Mouse (Mus musculus) layer of hippocampus, postnatal 36 days (tissue): Measurements from ENCODE around the gene Klf8. TPM values are rescaled to one million over a fixed set of nuclear protein-coding genes. Genes with fewer than 3 reads are reported as not detected.

ENCODE experiments used
- DNase-seq, 2 experiments: peaks; one replicate each; pipeline ENCODE4 v3.0.0; 2022
- total RNA-seq, 2 experiments: library from RNA; stranded (reverse); gene quantifications; 2 replicates each; pipeline ENCODE4 v1.2.3; 2021

Gene Klf8
- total RNA-seq, 2 experiments from 2014 or later: 4.0 to 4.2 TPM

DNA sequence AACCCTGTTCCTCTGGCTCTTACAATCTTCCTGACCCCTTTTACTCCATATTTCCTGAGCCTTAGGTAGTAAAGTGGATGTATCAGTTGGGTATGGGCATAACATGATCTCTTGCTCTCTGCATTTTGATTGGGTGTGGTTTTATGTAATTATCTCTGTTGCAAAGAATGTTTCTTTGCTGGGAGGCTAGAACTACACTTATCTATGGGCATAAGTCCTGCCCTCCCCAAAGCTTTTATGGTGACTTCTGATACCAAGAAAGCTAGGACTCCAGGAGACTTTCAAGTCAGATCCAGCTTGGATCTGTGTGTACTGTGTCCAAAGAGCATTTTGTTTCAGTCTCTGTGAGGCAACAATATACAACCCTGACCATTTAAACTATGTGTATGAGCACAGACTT lies 202.3 kb downstream of the Klf8 start:
- no peak for DNase-seq

DNA sequence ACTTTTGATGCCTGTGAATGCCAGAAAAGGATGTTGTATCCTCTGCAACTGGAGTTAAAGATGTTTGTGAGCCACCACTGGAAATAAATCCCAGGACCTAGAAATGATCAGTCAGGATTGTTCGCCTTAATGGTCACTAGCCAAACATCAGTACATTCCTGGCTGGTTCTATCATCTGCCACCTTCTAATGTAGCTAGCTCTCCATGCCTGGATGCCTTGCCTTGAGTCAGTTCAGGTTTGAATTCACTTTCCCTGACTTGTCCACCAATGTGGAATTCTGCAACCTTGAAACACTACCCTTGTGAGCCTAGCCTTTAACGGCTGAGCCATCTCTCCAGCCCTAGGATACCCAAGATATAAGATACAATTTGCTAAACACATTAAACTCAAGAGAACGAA lies 202.8 kb downstream of the Klf8 start:
- DNase-seq: no peak

Other genes starting within 250 kb of the Klf8 start
- 1 to 10 TPM; 2.3 to 3.1 TPM for gene Usp51, start 231.0 kb upstream of the Klf8 start, total RNA-seq
- gene Mageh1, start 199.9 kb upstream of the Klf8 start, total RNA-seq: 10 to 100 TPM; 51.4 to 60.7 TPM
- under 1 TPM; 0.30 to 0.55 TPM for gene Foxr2, start 118.7 kb upstream of the Klf8 start, total RNA-seq
- gene Rragb, start 97.5 kb upstream of the Klf8 start, total RNA-seq: 100 to 1,000 TPM in 1 of 2 experiments, 10 to 100 TPM in 1; 83.3 to 105 TPM